Mouse (Mus musculus): ENCODE results near the gene Klkb1. TPM values are rescaled to one million over a fixed set of nuclear protein-coding genes. Genes with fewer than 3 reads are reported as not detected.

The Klkb1 gene
- polyA plus RNA-seq, 1 experiment from 2014 or later, result not detected

DNA sequence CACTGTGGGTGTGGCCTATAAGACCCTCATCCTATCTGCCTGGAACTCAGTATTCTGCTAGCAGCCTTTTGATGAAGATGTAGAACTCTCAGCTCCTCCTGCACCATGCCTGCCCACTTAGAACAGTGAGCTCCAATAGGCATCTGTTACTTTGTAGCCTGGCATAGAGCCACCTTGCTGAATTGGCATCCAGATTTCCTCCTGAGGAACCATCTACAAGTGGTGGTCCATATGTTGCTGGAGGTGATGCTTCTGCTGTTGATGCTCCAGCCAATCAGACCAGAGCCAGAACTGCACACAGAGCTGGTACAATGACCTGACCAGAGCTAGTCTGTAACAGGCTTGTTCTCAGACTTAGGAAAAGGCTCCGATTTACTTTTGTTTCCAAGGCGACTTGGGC lies 2.9 kb downstream of the Klkb1 start:
- ATAC-seq (ENCODE audit: insufficient number of reproducible peaks, low FRiP score, low TSS enrichment, low read depth) (no peak), DNase-seq (ENCODE audit: low spot score) (no peak)
- Histone ChIP-seq H3K4me3 (ENCODE audit: low read depth, low read length) (no peak overlapping the region), H3K4me1 (ENCODE audit: control insufficient read depth, insufficient read depth, low read length) (no peaks in the 10 kb centered on the region), H3K9ac (ENCODE audit: low read length) (no peak overlapping the region), H3K9me3 (ENCODE audit: control insufficient read depth, low read length) (no peaks in the 10 kb centered on the region), H3K27me3 (ENCODE audit: control insufficient read depth, insufficient read depth, low read length) (no peaks in the 10 kb centered on the region), H3K4me2 (ENCODE audit: low read depth, severe bottlenecking) (no peak overlapping the region), H3K36me3 (ENCODE audit: control insufficient read depth, insufficient read depth, low read length) (no peaks in the 10 kb centered on the region), H3K27ac (replicated peaks; ENCODE audit: low read depth, low read length) (no peak overlapping the region)
- WGBS, result 84% methylated on average over 2 of the region's 2 CpGs

DNA sequence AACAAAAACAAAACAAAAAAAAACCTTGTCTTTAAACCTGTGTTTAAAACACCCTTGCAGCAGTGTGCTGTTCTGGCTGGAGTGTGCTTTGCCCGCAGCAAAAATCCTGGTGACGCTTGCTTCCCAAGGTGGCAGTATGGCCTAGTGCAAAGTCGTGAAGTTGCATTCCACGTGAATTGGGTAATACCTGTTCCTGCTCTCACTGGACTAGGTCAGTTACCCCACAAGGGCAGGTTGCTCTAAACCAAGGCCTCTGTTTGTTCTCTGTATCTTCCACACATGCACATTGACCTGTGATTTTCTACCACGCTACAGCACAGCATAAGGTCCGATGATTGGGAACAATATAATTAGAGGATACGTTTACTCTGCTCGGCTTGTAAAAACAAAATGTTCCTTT lies 13.0 kb downstream of the Klkb1 start:
- Histone ChIP-seq H3K4me2 (ENCODE audit: low read depth, severe bottlenecking) (no peak overlapping the region), H3K4me3 (ENCODE audit: low read depth, low read length) (no peak overlapping the region), H3K4me1 (ENCODE audit: control insufficient read depth, insufficient read depth, low read length) (no peaks in the 10 kb centered on the region), H3K9ac (ENCODE audit: low read length) (no peak overlapping the region), H3K36me3 (ENCODE audit: control insufficient read depth, insufficient read depth, low read length) (no peaks in the 10 kb centered on the region), H3K9me3 (ENCODE audit: control insufficient read depth, low read length) (no peaks in the 10 kb centered on the region), H3K27me3 (ENCODE audit: control insufficient read depth, insufficient read depth, low read length) (no peaks in the 10 kb centered on the region), H3K27ac (replicated peaks; ENCODE audit: low read depth, low read length) (no peak overlapping the region)
- 81% methylated on average over 8 of the region's 8 CpGs for whole genome bisulfite sequencing
- DNase-seq (ENCODE audit: low spot score) (no peak), ATAC-seq (ENCODE audit: insufficient number of reproducible peaks, low FRiP score, low TSS enrichment, low read depth) (no peak)

DNA sequence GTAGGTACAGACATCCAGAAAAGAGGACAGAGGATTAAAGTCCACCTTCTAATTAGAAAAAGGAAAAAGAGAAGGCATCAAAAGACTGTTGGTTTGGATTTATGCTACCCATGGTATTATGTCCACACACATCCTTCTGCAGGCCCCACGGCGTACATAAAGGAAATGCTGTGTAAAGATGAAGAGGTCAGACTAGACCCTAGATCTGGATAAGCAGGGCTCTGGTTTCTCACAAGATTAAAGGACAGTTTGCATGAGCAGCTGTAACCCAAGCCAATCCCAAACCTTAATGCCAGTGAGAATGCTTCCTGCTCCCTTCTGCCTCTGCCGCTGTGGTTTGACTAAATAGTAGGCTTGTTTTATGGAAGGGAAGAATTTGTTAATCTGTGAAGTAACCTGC lies 17.2 kb downstream of the Klkb1 start:
- H3K36me3 ChIP-seq (ENCODE audit: control insufficient read depth, insufficient read depth, low read length), result no peaks in the 10 kb centered on the region

DNA sequence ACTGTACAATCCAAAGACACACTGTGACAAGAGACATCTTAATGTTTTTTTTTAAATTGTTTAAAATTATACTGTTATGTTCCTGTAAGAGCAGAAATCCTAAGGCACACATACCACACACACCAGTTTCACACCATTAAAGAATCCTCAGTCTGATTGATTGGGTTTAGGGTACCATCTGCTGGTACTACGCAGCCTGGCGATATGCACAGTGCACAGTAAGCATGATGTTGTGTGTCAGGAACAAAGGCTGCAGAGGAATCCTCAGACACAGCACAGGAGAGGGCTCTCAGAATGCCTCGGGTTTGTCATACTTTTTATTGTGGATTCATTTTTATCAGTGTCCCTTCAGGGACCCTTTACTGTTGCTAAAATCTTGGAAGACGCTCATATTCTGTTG lies 20.3 kb downstream of the Klkb1 start:
- H3K27ac ChIP-seq (replicated peaks; ENCODE audit: low read depth, low read length), result no peak overlapping the region
- H3K9me3 ChIP-seq (ENCODE audit: control insufficient read depth, low read length), result no peaks in the 10 kb centered on the region
- no peak overlapping the region for H3K9ac ChIP-seq (ENCODE audit: low read length)
- no peak overlapping the region for H3K4me2 ChIP-seq (ENCODE audit: low read depth, severe bottlenecking)
- no peaks in the 10 kb centered on the region for H3K27me3 ChIP-seq (ENCODE audit: control insufficient read depth, insufficient read depth, low read length)
- H3K4me1 ChIP-seq (ENCODE audit: control insufficient read depth, insufficient read depth, low read length), result no peaks in the 10 kb centered on the region
- H3K36me3 ChIP-seq (ENCODE audit: control insufficient read depth, insufficient read depth, low read length), result no peaks in the 10 kb centered on the region
- DNase-seq (ENCODE audit: low spot score) (no peak), ATAC-seq (ENCODE audit: insufficient number of reproducible peaks, low FRiP score, low TSS enrichment, low read depth) (no peak)
- no peak overlapping the region for H3K4me3 ChIP-seq (ENCODE audit: low read depth, low read length)
- 86% methylated on average over 4 of the region's 4 CpGs for WGBS

More for the DNA sequence above, 17.2 kb downstream of the Klkb1 start:
- ATAC-seq (ENCODE audit: insufficient number of reproducible peaks, low FRiP score, low TSS enrichment, low read depth) (no peak), DNase-seq (ENCODE audit: low spot score) (no peak)
- Histone ChIP-seq H3K27me3 (ENCODE audit: control insufficient read depth, insufficient read depth, low read length) (no peaks in the 10 kb centered on the region), H3K4me1 (ENCODE audit: control insufficient read depth, insufficient read depth, low read length) (no peaks in the 10 kb centered on the region), H3K9ac (ENCODE audit: low read length) (no peak overlapping the region), H3K27ac (replicated peaks; ENCODE audit: low read depth, low read length) (no peak overlapping the region), H3K4me3 (ENCODE audit: low read depth, low read length) (no peak overlapping the region), H3K9me3 (ENCODE audit: control insufficient read depth, low read length) (no peaks in the 10 kb centered on the region), H3K4me2 (ENCODE audit: low read depth, severe bottlenecking) (no peak overlapping the region)
- 64% methylated on average over 3 of the region's 3 CpGs for WGBS

DNA sequence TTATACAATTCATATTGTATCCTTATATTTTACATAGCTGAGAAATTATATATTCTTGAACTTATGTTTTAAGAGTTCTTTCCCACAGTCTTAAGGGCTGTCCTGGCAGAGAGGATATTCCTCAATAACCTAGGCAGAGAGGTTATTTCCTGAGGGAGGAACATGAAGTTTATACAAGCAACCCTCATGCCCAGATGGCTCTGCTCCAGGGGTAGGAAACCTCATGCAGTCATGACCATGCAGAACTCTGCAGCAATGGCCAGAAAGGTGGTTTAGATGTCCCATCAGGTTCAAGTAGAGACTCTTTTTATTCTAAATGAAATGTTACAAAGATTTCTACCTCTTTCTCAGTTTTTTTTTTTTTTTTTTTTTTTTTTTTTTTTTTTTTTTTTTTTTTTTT lies 25.6 kb downstream of the Klkb1 start:
- Histone ChIP-seq H3K36me3 (ENCODE audit: control insufficient read depth, insufficient read depth, low read length) (no peaks in the 10 kb centered on the region), H3K4me2 (ENCODE audit: low read depth, severe bottlenecking) (no peak overlapping the region), H3K9ac (ENCODE audit: low read length) (no peak overlapping the region), H3K4me1 (ENCODE audit: control insufficient read depth, insufficient read depth, low read length) (no peaks in the 10 kb centered on the region), H3K27me3 (ENCODE audit: control insufficient read depth, insufficient read depth, low read length) (no peaks in the 10 kb centered on the region), H3K9me3 (ENCODE audit: control insufficient read depth, low read length) (no peaks in the 10 kb centered on the region), H3K4me3 (ENCODE audit: low read depth, low read length) (no peak overlapping the region), H3K27ac (replicated peaks; ENCODE audit: low read depth, low read length) (no peak overlapping the region)
- no peak for DNase-seq (ENCODE audit: low spot score)
- no peak for ATAC-seq (ENCODE audit: insufficient number of reproducible peaks, low FRiP score, low TSS enrichment, low read depth)

DNA sequence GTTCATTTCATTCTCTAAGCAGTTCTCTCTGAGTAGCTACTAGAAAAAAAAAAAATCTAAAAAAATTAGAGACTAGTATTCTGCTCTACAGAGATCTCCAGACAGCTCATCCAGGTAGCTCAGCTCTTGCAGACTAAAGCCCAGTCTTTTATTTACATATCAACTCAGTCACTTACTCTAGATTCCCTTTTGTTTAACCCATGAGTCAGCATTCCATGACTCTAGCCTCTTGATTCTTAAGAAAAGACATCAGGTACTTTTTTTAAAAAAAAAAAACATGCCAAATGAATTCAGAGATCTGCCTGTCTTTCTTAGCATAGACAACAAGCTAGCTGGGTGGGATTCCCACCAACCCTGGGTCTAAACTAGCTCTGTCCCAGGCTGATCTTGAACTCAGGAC lies 26.2 kb downstream of the Klkb1 start:
- H3K4me3 ChIP-seq (ENCODE audit: low read depth, low read length), result no peak overlapping the region
- H3K27me3 ChIP-seq (ENCODE audit: control insufficient read depth, insufficient read depth, low read length), result no peaks in the 10 kb centered on the region
- H3K36me3 ChIP-seq (ENCODE audit: control insufficient read depth, insufficient read depth, low read length), result no peaks in the 10 kb centered on the region
- DNase-seq (ENCODE audit: low spot score), result no peak
- H3K4me1 ChIP-seq (ENCODE audit: control insufficient read depth, insufficient read depth, low read length), result no peaks in the 10 kb centered on the region
- no peak overlapping the region for H3K27ac ChIP-seq (replicated peaks; ENCODE audit: low read depth, low read length)
- no peak overlapping the region for H3K9ac ChIP-seq (ENCODE audit: low read length)
- no peak overlapping the region for H3K4me2 ChIP-seq (ENCODE audit: low read depth, severe bottlenecking)
- no peak for ATAC-seq (ENCODE audit: insufficient number of reproducible peaks, low FRiP score, low TSS enrichment, low read depth)
- H3K9me3 ChIP-seq (ENCODE audit: control insufficient read depth, low read length), result no peaks in the 10 kb centered on the region

DNA sequence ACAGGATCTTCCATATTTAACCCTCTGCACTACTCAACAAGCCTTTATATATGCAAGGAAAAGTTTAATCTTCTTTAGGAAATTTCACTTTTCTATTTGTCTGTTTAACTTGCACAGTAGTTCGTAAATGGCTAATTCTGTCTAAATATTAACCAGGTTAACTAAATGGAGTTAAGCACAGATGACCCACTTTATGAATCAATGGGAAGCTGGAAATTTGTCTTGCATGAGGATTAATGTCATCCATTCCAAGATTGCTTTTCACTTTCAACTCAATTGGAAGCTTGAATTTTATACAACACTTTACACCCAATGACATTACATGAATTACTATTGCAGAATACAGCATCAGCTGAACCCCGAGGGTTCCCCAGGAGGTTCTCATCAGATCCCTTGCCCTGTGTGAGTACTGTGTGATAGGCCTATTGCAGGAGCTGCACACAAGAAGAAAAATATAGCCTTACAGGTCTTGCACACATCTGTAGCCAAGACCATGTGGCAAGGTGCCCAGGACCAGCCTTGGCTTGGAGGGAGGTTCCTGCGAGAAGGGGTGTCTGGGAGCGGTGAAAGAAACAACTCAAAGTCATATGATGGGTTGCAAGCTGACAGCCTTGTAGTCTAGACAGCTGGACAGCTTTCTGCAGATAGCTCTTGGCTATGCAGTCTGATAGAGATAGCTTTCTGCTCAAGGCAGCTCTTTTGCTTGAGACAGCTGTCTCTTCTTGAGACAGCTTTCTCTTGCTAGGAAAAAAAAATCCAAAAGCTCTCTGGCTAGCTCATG lies 26.9 kb downstream of the Klkb1 start:
- H3K9me3 ChIP-seq (ENCODE audit: control insufficient read depth, low read length), result no peaks in the 10 kb centered on the region
- 89% methylated on average over 4 of the region's 4 CpGs for WGBS
- no peak overlapping the region for H3K27ac ChIP-seq (replicated peaks; ENCODE audit: low read depth, low read length)
- H3K36me3 ChIP-seq (ENCODE audit: control insufficient read depth, insufficient read depth, low read length), result no peaks in the 10 kb centered on the region
- H3K4me3 ChIP-seq (ENCODE audit: low read depth, low read length), result no peak overlapping the region
- DNase-seq (ENCODE audit: low spot score) (no peak), ATAC-seq (ENCODE audit: insufficient number of reproducible peaks, low FRiP score, low TSS enrichment, low read depth) (no peak)
- H3K4me2 ChIP-seq (ENCODE audit: low read depth, severe bottlenecking), result no peak overlapping the region
- H3K9ac ChIP-seq (ENCODE audit: low read length), result no peak overlapping the region
- no peaks in the 10 kb centered on the region for H3K4me1 ChIP-seq (ENCODE audit: control insufficient read depth, insufficient read depth, low read length)
- no peaks in the 10 kb centered on the region for H3K27me3 ChIP-seq (ENCODE audit: control insufficient read depth, insufficient read depth, low read length)

DNA sequence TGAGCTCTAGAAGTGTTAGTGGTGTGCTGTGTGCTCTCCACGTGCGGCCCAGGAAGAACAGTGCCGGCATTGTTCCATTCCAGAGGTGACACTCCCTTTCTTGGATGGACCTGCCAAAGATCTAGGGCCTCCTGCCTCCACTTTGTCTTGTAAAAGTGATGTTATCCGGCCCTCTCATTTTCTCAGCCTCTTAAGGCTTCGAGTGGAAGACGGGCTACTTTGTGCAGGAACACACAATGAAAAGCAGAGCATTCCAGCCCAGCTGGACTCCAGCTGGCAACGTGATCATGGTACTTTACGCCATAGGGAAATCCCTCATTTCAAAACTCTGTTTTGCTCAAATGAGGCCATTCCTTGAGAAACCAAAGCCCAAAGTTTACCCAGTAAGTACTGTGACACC lies 27.7 kb downstream of the Klkb1 start:
- DNase-seq (ENCODE audit: low spot score), result no peak
- Histone ChIP-seq H3K9me3 (ENCODE audit: control insufficient read depth, low read length) (no peaks in the 10 kb centered on the region), H3K4me1 (ENCODE audit: control insufficient read depth, insufficient read depth, low read length) (no peaks in the 10 kb centered on the region), H3K27me3 (ENCODE audit: control insufficient read depth, insufficient read depth, low read length) (no peaks in the 10 kb centered on the region), H3K27ac (replicated peaks; ENCODE audit: low read depth, low read length) (no peak overlapping the region), H3K4me3 (ENCODE audit: low read depth, low read length) (no peak overlapping the region), H3K4me2 (ENCODE audit: low read depth, severe bottlenecking) (no peak overlapping the region), H3K36me3 (ENCODE audit: control insufficient read depth, insufficient read depth, low read length) (no peaks in the 10 kb centered on the region), H3K9ac (ENCODE audit: low read length) (no peak overlapping the region)
- WGBS, result 82% methylated on average over 8 of the region's 8 CpGs
- no peak for ATAC-seq (ENCODE audit: insufficient number of reproducible peaks, low FRiP score, low TSS enrichment, low read depth)

DNA sequence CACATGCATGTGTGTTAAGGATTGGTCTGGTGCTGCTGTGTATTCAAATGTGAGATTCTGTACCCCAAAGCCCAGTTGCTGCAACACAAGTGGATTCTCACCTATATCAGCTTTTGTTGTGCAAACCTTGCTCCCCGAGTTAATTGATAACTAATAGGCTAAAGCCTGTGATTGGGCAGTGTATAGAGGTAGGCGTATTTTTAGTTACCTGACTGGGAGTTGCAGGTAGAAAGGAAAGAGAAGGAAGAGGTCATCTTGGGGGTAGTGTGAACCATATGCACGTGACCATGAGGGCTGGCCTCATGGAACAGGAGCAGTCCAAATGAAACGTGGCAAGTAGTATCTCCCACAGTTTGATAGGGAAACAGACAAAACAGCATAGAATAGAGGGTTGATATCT lies 29.7 kb downstream of the Klkb1 start:
- 83% methylated on average over 4 of the region's 4 CpGs for WGBS
- ATAC-seq (ENCODE audit: insufficient number of reproducible peaks, low FRiP score, low TSS enrichment, low read depth), result no peak
- no peak overlapping the region for H3K4me2 ChIP-seq (ENCODE audit: low read depth, severe bottlenecking)

More for the DNA sequence above, 29.7 kb downstream of the Klkb1 start:
- no peaks in the 10 kb centered on the region for H3K9me3 ChIP-seq (ENCODE audit: control insufficient read depth, low read length)
- H3K9ac ChIP-seq (ENCODE audit: low read length), result no peak overlapping the region
- no peaks in the 10 kb centered on the region for H3K36me3 ChIP-seq (ENCODE audit: control insufficient read depth, insufficient read depth, low read length)
- H3K27ac ChIP-seq (replicated peaks; ENCODE audit: low read depth, low read length), result no peak overlapping the region
- H3K4me3 ChIP-seq (ENCODE audit: low read depth, low read length), result no peak overlapping the region
- DNase-seq (ENCODE audit: low spot score), result no peak
- no peaks in the 10 kb centered on the region for H3K27me3 ChIP-seq (ENCODE audit: control insufficient read depth, insufficient read depth, low read length)
- H3K4me1 ChIP-seq (ENCODE audit: control insufficient read depth, insufficient read depth, low read length), result no peaks in the 10 kb centered on the region
